Mouse (Mus musculus) thymus, postnatal 4 days (tissue): ENCODE data around the gene Drap1.

Experiments used
- DNase-seq: peaks from one replicate; pipeline ENCODE4 v3.0.0; 2021

Drap1 gene

DNA sequence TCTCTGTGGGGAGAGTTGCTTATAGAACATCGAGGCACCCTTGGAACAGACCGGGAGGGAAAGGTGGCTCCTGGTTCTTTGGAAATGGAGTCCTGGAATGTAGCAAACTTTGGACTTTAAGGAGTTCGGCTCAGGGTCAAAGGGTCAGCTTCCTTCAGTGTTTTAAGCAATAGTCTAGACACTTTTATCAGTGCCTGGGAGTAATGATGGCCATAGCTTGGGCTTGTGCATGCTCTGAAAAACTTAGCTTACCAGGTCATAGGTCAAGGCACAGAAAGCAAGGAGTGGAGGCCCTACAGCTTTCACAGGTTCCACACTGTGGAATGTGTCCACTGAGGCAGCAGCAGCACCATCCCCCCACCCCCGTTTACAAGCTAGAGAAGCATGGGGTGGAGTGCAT, 50.0 kb downstream of the Drap1 start:
- no peak for DNase-seq

DNA sequence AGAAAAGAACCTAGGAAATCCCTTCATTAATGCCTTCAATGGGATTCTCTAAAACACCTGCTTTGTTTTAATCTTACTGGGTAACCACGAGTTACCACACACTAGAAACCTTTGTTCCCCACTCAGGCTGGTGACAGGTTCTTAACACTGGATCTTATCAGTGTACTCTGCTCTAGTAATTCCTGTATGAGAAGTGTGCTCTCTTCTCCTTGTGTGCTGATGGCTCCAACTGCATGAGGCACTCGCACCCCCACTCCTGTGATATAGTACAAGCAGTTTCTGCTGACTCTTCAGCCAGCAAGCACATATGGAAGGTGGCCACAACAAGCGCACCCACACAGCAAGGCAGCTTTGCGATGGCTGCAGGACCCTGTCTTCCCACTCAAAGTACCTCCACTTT, 50.6 kb downstream of the Drap1 start:
- DNase-seq, result no peak
